Mouse (Mus musculus): ENCODE data around the gene Kif20b. TPM values are rescaled to one million over a fixed set of nuclear protein-coding genes. Genes with fewer than 3 reads are reported as not detected.

Gene Kif20b
- total RNA-seq, 2 experiments from 2014 or later, result 1.2 to 1.5 TPM

- no peak for DNase-seq
Observed at GRCm38 (mm10) chr19:34920531-34920930, 1.6 kb upstream of the Kif20b start.

- no peak for DNase-seq
Observed at GRCm38 (mm10) chr19:34921253-34921651, 909 bp upstream of the Kif20b start.

- DNase-seq, result no peak
Observed at GRCm38 (mm10) chr19:34922603-34922963, 422 bp downstream of the Kif20b start.

GRCm38 (mm10) chr19:34947206-34947605, 25.0 kb downstream of the Kif20b start:
- DNase-seq, result no peak

- no peak for DNase-seq
Observed at GRCm38 (mm10) chr19:34953842-34954541, 31.8 kb downstream of the Kif20b start.

GRCm38 (mm10) chr19:34959369-34959768, 37.2 kb downstream of the Kif20b start:
- DNase-seq, result no peak

GRCm38 (mm10) chr19:34984742-34985141, 62.6 kb downstream of the Kif20b start:
- DNase-seq, result no peak

GRCm38 (mm10) chr19:34990443-34990842, 68.3 kb downstream of the Kif20b start:
- peak; percentile 15 to 26 for DNase-seq

- DNase-seq, result peak; percentile 37 to 64
Observed at GRCm38 (mm10) chr19:34992969-34993527, 70.9 kb downstream of the Kif20b start.

- no peak for DNase-seq
Observed at GRCm38 (mm10) chr19:35015058-35015457, 92.9 kb downstream of the Kif20b start.

- DNase-seq, result no peak
Observed at GRCm38 (mm10) chr19:35017474-35018208, 95.5 kb downstream of the Kif20b start.

GRCm38 (mm10) chr19:35018209-35018581, 96.0 kb downstream of the Kif20b start:
- no peak for DNase-seq

Small RNAs within 50 kb of the gene (microRNA-seq; reads per million reads assigned to microRNA genes)
- 0 reads per million in 2 experiments for gene Mir1950

Other genes with a start within 250 kb of the Kif20b start
- gene Slc16a12, start 175.1 kb upstream of the Kif20b start, total RNA-seq (2021), result 1 to 10 TPM in 1 of 2 experiments, under 1 TPM in 1; 0.97 to 1.4 TPM
- gene Pank1, start 42.9 kb upstream of the Kif20b start, total RNA-seq (2021), result 10 to 100 TPM; 19.6 to 20.6 TPM